Mouse (Mus musculus) naive thymus-derived CD4-positive, alpha-beta T cell, adult 2 months (primary cell): ENCODE measurements at regions not wholly inside any gene's neighbourhood (a gene's known extent, or its start where the extent isn't known, plus 50 kb on each side); places are given as distances from the start of the nearest gene placed in this dataset.

Source experiments
- DNase-seq: peaks from one replicate; pipeline ENCODE4 v3.0.0-alpha.2; 2011; ENCODE audit warnings: low read depth

- no peak for DNase-seq
Measured at GRCm38 (mm10) chr16:84627052-84627451, 108.5 kb downstream of the Mrpl39 start.

- DNase-seq, result no peak
Measured at GRCm38 (mm10) chr16:84629868-84630267, 105.7 kb downstream of the Mrpl39 start.

GRCm38 (mm10) chr16:84644446-84644845 lies 91.1 kb downstream of the Mrpl39 start:
- peak; percentile 13 for DNase-seq

DNA sequence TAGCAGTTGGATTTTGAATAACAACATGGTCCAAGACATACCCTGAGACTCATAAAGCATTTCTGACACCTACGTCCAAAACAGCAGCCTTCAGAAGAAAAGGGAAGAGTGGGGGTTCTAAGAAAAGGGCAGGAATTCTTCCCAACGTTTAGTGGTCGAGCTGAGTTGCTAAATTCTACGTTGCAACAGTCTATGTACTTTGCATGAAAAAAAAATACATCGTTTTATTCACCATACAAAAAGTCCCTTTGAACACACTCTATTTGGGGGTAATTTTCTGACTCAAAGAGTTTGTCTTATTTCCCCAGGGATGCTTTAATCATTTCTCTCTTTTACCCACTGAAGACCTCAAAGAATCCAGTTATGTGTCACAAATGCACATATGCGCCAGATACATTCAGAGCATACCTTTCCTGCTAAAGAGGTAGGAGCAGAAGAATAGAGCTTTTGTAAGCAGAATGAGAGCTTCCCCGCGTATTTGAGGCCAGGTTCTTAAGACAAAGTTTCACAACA lies 89.3 kb downstream of the Mrpl39 start:
- no peak for DNase-seq

DNA sequence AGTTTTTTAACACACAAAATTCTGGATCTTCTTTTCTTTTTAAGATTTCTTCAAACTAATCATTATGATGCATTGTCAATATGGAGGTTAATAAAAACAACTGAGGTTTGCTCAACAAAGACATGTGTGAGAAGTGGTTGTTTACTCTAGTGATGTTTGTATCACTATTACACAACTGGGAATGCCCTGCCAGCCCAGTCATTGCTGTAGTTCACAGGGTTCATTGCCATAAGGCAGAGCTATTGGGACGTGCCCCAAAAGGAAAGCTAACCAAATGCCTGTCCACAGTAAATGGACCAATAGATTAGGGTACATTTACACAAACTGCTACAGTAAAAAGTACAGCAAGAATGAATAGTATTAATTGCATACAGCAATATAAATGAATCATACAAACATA lies 84.9 kb downstream of the Mrpl39 start:
- no peak for DNase-seq

- DNase-seq, result no peak
Measured at GRCm38 (mm10) chr16:84653873-84654272, 81.7 kb downstream of the Mrpl39 start.

DNA sequence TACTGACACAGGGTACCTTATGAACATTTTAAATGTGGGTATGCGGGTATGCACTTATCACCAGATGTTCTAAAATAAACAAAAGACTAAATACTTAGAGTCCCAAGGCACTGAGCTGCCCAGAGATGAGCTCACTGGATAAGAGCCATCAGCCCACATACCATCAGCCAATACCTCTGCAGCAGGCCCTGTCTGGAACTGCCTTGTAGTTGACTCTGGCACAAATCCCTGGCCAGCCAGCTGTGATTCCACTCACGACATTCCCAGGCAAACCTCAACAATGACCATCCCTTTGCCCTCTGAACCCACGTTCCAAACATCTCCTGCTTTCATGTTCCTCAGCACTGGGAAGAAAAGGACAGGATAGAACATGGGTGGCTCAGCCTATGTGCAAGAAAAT lies 73.7 kb downstream of the Mrpl39 start:
- DNase-seq, result no peak

- DNase-seq, result no peak
Measured at GRCm38 (mm10) chr16:84663581-84663980, 72.0 kb downstream of the Mrpl39 start.
